Comparison of ENCODE assay signal across 7 mouse cellular contexts in genomic region chr17:12295926-12296325, GRCm38 (mm10). TPM values are rescaled to one million over a fixed set of nuclear protein-coding genes. Genes with fewer than 3 reads are reported as not detected.
DNase-seq lines count a peak whose midpoint lies in the region; ATAC-seq and TF ChIP-seq lines count a peak whose summit lies in the region.
"Not testable (repeated sequence)": the region's sequence is repeated elsewhere in the genome, so short reads cannot be mapped to it uniquely, and the experiment has no call there.

No protein-coding gene starts in this region.

- not testable (repeated sequence) for H3K9me3 ChIP-seq in forebrain, embryonic 11.5 days (ENCODE audit: control insufficient read depth, low read length); midbrain, embryonic 11.5 days (ENCODE audit: control insufficient read depth, low read length)

- not testable (repeated sequence) for H3K4me1 ChIP-seq in forebrain, embryonic 11.5 days (replicated peaks; ENCODE audit: control insufficient read depth, insufficient read depth, low read length); midbrain, embryonic 11.5 days (ENCODE audit: control insufficient read depth, insufficient read depth, low read length)

- intact Hi-C loops in gastrocnemius, adult 2 months (cut with DNase I) = not testable (repeated sequence)

- not testable (repeated sequence) for TF ChIP-seq CTCF in gastrocnemius, adult 2 months (IDR thresholded peaks at IDR 0.05)
- TF ChIP-seq CTCF in layer of hippocampus, adult 2 months (conservative IDR thresholded peaks at IDR 0.05) = peak; percentile 27

- not testable (repeated sequence) for H3K36me3 ChIP-seq in forebrain, embryonic 11.5 days (ENCODE audit: control insufficient read depth, insufficient read depth, low read length); midbrain, embryonic 11.5 days (ENCODE audit: control insufficient read depth, insufficient read depth, low read length)

- DNase-seq in forebrain, embryonic 11.5 days (ENCODE audit: low spot score) = peak; percentile 29
- DNase-seq in gastrocnemius, adult 2 months = not testable (repeated sequence)
- peak; percentile 86 for DNase-seq in heart, adult 11 months
- peak in 1 of 2 experiments; percentile 6 for DNase-seq in layer of hippocampus, adult 2 months (ENCODE audit: low spot score in 2 of 2)
- DNase-seq in midbrain, embryonic 11.5 days (ENCODE audit: low spot score, missing footprints) = peak; percentile 39
- DNase-seq in ovary, postnatal 36 days (ENCODE audit: low spot score) = peak; percentile 4
- DNase-seq in testis, postnatal 10 days (ENCODE audit: low spot score) = peak; percentile 28

- not testable (repeated sequence) for H3K27ac ChIP-seq in forebrain, embryonic 11.5 days (ENCODE audit: low read depth, low read length); layer of hippocampus, adult 2 months; midbrain, embryonic 11.5 days (ENCODE audit: low read depth, low read length)
- peak overlapping the region; percentile 3; the same call in 1 of the 2 replicates for H3K27ac ChIP-seq in gastrocnemius, adult 2 months

- not testable (repeated sequence) for H3K4me2 ChIP-seq in forebrain, embryonic 11.5 days (ENCODE audit: low read depth, low read length, severe bottlenecking); midbrain, embryonic 11.5 days

- not testable (repeated sequence) for ATAC-seq in forebrain, embryonic 11.5 days (replicated peaks; ENCODE audit: low FRiP score); midbrain, embryonic 11.5 days (ENCODE audit: low FRiP score)

- not testable (repeated sequence) for H3K27me3 ChIP-seq in forebrain, embryonic 11.5 days (ENCODE audit: control insufficient read depth, insufficient read depth, low read length); midbrain, embryonic 11.5 days (ENCODE audit: control insufficient read depth, insufficient read depth, low read length)

- H3K4me3 ChIP-seq in forebrain, embryonic 11.5 days (ENCODE audit: low read depth, low read length); gastrocnemius, adult 2 months; layer of hippocampus, adult 2 months; midbrain, embryonic 11.5 days (ENCODE audit: low read depth, low read length): not testable (repeated sequence)

- 92% methylated on average over 5 of the region's 5 CpGs for WGBS in forebrain, embryonic 11.5 days
- WGBS in midbrain, embryonic 11.5 days = 91% methylated on average over 5 of the region's 5 CpGs

- not testable (repeated sequence) for H3K9ac ChIP-seq in forebrain, embryonic 11.5 days (ENCODE audit: low read length); midbrain, embryonic 11.5 days (ENCODE audit: low read length)

RNA-seq across cellular contexts. Expression of gene Map3k4, which starts 22.7 kb away (rescaled TPM):
- 49.5 and 59.4 TPM in 2 replicates for polyA plus RNA-seq in forebrain, embryonic 11.5 days (2014; fragmentation: Nextera tagmentation; extraction: Ambion mirVana)
- 10 to 100 TPM; 29.5 to 36.6 TPM for total RNA-seq in gastrocnemius, adult 2 months (2021)
- 10 to 100 TPM; 72.4 to 73.8 TPM for total RNA-seq in layer of hippocampus, adult 2 months (2021)
- 46.3 and 51.3 TPM in 2 replicates for polyA plus RNA-seq in midbrain, embryonic 11.5 days (2014; fragmentation: Nextera tagmentation; extraction: Ambion mirVana)
